Mouse (Mus musculus) c-Kit-positive CD71-positive TER-119-positive erythroid progenitor cells, embryonic 14.5 days (primary cell): Measurements from ENCODE around the gene Plekhh3.

ENCODE experiments used
- DNase-seq: peaks from one replicate; pipeline ENCODE4 v3.0.0-alpha.2; 2013; ENCODE audit warnings: low spot score

Gene Plekhh3

GRCm38 (mm10) chr11:101170811-101171610 lies at the start of gene Plekhh3:
Gene Plekhh3, minus strand, starts transcription at chr11:101171351.
- peak; percentile 68 for DNase-seq

GRCm38 (mm10) chr11:101220853-101221252 lies 49.7 kb upstream of the Plekhh3 start:
- DNase-seq, result no peak

DNA sequence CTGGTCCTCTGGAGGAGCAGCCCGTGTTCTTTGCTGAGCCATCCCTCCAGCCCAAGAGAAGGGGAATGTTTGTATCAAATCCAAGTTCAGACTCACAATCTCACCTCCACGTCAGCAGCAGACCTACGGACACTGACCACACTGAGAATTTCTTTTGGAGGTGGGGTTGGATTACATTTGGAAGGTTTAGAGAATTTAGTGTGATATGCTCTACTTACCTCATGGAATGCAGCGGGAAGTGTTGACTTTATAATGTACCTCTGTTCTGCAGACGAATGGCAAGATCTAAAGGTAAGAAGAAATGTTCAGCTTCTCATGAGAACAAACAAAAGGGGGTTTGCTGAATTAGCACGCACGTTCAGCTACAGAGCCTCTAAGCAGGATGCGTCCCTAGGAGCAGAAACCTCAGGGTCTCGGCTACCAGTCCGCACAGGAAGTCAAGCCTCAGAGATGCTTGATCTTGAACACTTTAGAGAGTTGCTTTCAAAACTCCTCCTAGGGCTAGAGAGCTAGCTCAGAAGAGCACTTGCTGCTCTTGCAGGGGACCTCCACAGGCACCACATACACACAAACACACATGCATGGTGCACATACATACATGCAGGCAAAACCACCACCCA lies 47.4 kb upstream of the Plekhh3 start:
- no peak for DNase-seq

DNA sequence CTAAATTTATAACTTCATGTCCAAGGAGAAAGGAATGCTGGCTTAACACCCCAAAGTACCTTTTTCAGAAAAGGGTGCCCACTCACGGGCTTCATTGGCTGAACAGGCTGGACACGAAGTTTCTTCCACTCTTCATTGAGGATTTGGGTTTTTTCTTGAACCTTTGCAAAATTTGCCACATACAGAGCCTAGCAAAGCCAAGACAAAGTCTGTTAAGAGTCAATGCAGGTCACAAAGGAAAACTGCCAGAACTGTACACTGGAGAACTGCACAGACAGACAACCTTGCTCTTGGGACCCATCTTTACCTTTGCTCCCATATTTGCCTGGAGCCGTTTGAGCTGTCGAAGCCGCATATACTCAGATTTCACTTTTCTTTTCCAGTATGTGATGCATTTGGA lies 45.8 kb upstream of the Plekhh3 start:
- DNase-seq, result no peak

DNA sequence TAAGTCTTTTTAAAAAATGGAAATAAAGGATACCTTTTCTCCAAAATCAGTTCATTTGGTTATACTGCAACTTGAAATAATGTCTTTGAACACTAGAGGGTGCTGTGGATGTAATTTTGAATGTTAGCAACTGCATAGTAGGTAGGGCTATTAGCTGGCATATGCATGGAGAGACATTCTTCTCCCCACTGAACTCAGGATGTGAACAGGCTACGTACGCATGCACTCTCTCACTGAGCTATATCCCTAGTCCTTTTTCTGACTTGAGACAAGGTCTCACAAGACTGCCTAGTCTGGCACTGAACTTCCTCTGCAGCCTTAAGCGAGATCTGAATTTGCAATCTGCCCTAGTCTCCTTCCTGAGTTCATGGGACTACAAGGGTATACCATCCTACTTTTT lies 40.8 kb upstream of the Plekhh3 start:
- peak; percentile 76 for DNase-seq

GRCm38 (mm10) chr11:101200986-101201385 lies 29.8 kb upstream of the Plekhh3 start:
- peak; percentile 52 for DNase-seq

- DNase-seq, result no peak
These were observed 28.4 kb upstream of the Plekhh3 start for GRCm38 (mm10) chr11:101199555-101199954.

DNA sequence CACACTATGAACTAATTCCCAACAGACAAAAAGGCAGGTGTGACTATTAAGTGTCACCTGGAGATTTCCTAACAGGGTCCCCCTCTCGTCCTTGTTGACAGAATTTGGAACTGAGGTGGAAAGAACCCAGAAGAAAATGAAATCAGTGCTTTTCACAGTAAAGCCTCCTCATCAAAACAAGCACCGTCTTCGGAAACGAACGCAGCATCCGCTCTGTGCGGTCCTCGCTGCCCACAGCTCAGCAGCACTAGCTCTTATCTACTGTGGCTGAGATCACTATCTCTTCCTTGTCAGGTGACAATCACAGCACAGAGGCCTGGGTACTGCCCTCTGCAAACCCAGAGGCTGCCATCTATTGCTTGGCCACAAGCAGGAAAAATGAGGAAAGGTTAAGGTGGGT lies 25.0 kb upstream of the Plekhh3 start:
- no peak for DNase-seq

DNA sequence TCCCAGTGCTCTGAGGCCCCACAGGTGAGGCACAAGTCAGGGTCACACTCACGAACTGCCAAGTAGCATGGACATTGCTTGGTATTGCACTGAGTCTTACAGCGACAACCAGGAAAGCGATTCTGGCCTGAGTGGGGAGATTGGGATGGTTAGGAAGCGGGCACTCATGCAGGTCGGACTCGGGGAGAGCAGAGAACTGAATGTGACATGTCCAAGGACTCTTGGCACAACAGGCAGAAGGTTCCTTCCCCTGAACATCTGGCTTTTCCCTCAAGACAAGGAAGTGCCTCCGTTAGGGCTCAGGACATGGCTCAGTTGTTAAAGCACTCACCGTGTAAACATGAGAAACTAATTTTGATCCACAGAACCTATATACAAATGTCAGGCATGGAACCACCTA lies 24.4 kb upstream of the Plekhh3 start:
- DNase-seq, result no peak

- DNase-seq, result no peak
These were observed 23.9 kb upstream of the Plekhh3 start for GRCm38 (mm10) chr11:101195101-101195500.

- no peak for DNase-seq
These were observed 23.5 kb upstream of the Plekhh3 start for GRCm38 (mm10) chr11:101194643-101195042.

DNA sequence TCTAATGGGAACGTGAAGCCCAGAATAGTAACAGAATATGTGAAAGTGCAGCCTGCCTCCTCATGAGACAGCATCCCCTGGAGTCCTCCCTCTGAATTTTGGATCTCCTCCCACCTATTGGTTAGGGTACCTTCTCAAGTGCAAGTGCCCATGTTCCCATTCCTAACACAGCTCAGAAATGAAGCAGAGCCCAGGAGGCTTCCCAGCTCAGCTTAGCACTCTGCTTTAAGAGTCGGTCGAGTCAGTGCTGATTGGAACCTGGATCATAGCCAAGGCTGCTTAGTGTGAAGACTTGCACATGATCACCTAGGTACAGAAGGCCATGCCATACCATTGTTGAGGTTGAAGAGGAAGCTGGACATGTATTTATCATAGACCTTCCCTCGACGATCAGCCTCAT lies 23.0 kb upstream of the Plekhh3 start:
- DNase-seq, result no peak

- no peak for DNase-seq
These were observed 21.9 kb upstream of the Plekhh3 start for GRCm38 (mm10) chr11:101193076-101193475.

GRCm38 (mm10) chr11:101192646-101193045 lies 21.5 kb upstream of the Plekhh3 start:
- DNase-seq, result no peak

DNA sequence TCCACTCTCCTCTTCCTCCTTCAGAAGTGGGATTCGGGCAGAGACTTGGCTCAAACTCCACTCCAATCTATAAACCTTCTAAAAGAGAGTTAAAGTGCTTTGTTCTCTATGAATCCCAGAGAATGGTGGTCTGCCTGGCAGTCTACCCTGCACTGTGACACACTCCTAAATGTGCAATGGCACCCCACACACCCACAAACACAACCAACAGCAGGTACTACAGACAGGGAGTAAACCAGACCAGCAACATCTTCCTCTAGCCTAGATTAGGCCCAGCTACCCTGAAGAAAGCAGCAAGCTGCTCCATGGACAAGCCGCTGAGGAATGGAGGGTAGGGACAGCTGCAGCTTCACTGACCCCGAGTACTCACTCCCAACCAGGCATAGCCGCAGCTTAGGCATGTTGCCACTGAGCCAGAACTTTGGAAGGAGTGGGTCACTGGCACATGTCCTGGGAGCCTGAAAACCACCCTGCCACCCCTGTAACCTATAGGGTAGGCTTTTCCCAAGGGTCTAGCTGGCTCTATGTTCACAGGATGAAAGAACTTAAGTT lies 20.8 kb upstream of the Plekhh3 start:
- no peak for DNase-seq

GRCm38 (mm10) chr11:101190913-101191907 lies 20.1 kb upstream of the Plekhh3 start:
- DNase-seq, result no peak

DNA sequence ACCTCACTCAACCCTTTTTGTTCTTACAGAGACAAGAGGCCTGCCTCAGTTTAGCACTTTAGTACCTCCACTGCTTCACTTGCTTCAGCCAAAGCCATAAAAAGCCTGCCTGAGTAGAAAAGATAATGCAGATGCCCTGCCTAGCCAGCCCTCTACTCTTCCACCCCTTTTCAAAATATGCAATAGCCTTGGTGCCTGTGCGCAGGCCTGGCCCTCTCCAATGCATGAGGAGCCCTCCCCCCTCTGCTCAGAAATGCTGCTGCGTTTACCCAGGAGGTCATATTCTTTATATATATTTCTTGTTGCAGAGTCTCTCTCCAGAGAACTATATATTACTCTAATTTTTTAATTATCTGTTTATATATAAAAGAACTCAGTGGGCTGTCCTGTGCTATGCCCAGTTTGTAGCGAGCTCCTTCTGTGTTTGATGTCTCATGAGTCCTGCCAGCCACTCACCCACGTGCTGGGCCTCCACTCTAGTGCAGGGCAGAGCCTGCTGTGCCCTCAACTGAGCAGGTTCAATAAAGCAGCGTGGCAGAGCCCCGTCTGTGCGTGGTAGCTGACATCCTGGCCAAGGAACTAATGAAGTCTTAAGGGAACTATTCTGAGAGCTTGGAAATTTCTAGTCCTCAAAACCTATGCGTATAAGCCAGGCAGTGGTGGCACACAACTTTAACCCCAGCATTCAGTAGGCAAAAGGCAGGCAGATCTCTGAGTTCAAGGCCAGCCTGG lies 19.2 kb upstream of the Plekhh3 start:
- no peak for DNase-seq

DNA sequence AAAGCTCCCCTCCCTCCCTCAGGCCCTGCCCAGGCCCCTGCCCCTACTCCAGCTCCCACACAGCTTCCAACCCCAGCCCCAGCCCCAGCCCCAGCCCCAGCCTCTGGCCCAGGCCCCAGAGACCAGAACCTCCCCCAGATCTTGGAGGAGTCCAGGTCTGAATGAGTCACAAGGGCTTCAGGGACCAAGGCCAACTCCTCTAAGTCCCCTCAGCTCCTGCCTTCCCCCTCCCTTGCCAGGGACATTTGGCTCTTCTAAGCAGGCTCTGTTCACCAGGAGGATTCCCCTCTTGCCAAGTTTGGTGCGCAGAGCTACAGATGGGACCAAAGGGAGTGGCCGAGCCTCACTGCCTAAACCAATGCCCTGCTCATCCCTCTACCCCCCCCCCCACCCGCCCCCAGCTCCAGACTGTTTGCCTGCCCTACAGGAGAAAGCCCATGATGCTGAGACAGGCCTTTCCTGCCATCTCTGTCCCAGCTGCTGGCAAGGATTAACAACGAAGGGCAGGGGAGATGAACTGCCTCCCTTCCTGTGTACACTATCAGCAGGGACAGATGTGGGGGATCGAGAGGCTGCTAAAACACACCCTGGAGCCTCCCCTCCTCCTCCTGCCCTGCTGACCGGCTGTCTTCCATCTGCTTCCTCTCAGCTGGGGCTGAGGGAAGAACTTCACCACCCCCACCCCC lies 18.5 kb upstream of the Plekhh3 start:
- DNase-seq, result peak; percentile 77

GRCm38 (mm10) chr11:101188166-101188805 lies 17.1 kb upstream of the Plekhh3 start:
- DNase-seq, result no peak

DNA sequence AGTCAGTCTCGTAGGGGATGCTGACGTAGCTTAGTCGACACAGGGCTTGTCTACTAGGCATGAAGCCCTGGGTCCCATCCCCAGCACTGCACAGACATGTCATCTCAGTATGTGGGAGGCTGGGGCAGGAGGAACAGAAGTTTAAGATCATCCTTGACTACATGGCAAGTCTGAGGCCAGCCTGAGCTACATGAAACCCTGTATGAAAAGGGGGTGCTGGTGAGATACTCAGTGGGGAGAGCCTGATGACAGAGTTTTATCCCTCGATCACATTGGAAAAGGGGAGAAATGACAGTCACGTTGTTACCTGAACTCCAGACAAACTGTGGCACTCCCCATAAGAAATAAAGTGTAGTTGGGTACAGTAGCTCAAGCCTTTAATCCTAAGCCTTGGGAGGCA lies 16.4 kb upstream of the Plekhh3 start:
- no peak for DNase-seq
